Mouse (Mus musculus) adrenal gland, adult (tissue): ENCODE measurements around the gene Trim17.

ENCODE experiments used
- DNase-seq, 2 experiments: peaks; one replicate each; pipeline ENCODE4 v3.0.0; 2022 to 2023; ENCODE audit warnings: low spot score in 1 of 2; ENCODE audit not compliant: inconsistent age in 2 of 2

Trim17 gene

GRCm38 (mm10) chr11:58990141-58990540, 35.7 kb downstream of the Trim17 start:
- DNase-seq, result no peak

- no peak for DNase-seq
Measured at GRCm38 (mm10) chr11:58990794-58991193, 36.3 kb downstream of the Trim17 start.

GRCm38 (mm10) chr11:58991911-58992310, 37.4 kb downstream of the Trim17 start:
- DNase-seq, result no peak

GRCm38 (mm10) chr11:58993091-58993670, 38.7 kb downstream of the Trim17 start:
- DNase-seq, result no peak

GRCm38 (mm10) chr11:58994337-58994826, 39.9 kb downstream of the Trim17 start:
- peak; percentile 58 to 73 for DNase-seq

GRCm38 (mm10) chr11:58995061-58995806, 40.7 kb downstream of the Trim17 start:
- DNase-seq, result no peak

GRCm38 (mm10) chr11:58995807-58996370, 41.4 kb downstream of the Trim17 start:
- DNase-seq, result no peak

GRCm38 (mm10) chr11:58997541-58997940, 43.1 kb downstream of the Trim17 start:
- DNase-seq, result no peak

GRCm38 (mm10) chr11:58999158-58999557, 44.7 kb downstream of the Trim17 start:
- DNase-seq, result peak; percentile 42 to 47

- no peak for DNase-seq
Measured at GRCm38 (mm10) chr11:58999830-59000229, 45.3 kb downstream of the Trim17 start.

- DNase-seq, result no peak
Measured at GRCm38 (mm10) chr11:59000635-59001034, 46.1 kb downstream of the Trim17 start.

- DNase-seq, result no peak
Measured at GRCm38 (mm10) chr11:59002327-59003079, 48.0 kb downstream of the Trim17 start.

GRCm38 (mm10) chr11:59015052-59015451, 60.6 kb downstream of the Trim17 start:
- DNase-seq, result peak; percentile 57 to 83
